Mouse (Mus musculus): ENCODE data around the gene Bmf.

- TF ChIP-seq EP300 (optimal IDR thresholded peaks at IDR 0.05) (no peak), CTCF (IDR thresholded peaks at IDR 0.05; ENCODE audit: low read depth) (no peak)
These were observed 7.8 kb downstream of the Bmf start for GRCm38 (mm10) chr2:118541716-118542115.

Measured in stomach, postnatal 0 days (tissue).